Mouse (Mus musculus) gastrocnemius, postnatal 4 days (tissue): ENCODE measurements around the gene Ncapd2. TPM values are rescaled to one million over a fixed set of nuclear protein-coding genes. Genes with fewer than 3 reads are reported as not detected.
"Not testable (repeated sequence)": the region's sequence is repeated elsewhere in the genome, so short reads cannot be mapped to it uniquely, and the experiment has no call there.

Experiments
- DNase-seq, 2 experiments: peaks; one replicate each; pipeline ENCODE4 v3.0.0; 2021 to 2022; ENCODE audit warnings: low spot score in 2 of 2, mixed read lengths in 2 of 2
- total RNA-seq, 2 experiments: library from RNA; stranded (reverse); gene quantifications; 2 replicates each; pipeline ENCODE4 v1.2.3; 2021

Gene Ncapd2
- total RNA-seq, 2 experiments from 2014 or later, result 66.1 to 68.8 TPM

- DNase-seq, result peak; percentile 57 to 84
Measured at GRCm38 (mm10) chr6:125166051-125166751, 25.3 kb downstream of the Ncapd2 start, which contains the start of gene Gapdh. Gene Gapdh, minus strand, starts transcription at chr6:125166467.

GRCm38 (mm10) chr6:125165328-125165891, 26.1 kb downstream of the Ncapd2 start:
- DNase-seq, result peak; percentile 93 to 95

- DNase-seq, result peak in 1 of 2 experiments; percentile 66
Measured at GRCm38 (mm10) chr6:125164672-125165327, 26.7 kb downstream of the Ncapd2 start.

GRCm38 (mm10) chr6:125163801-125164657, 27.5 kb downstream of the Ncapd2 start:
- DNase-seq, result no peak

- not testable (repeated sequence) for DNase-seq
Measured at GRCm38 (mm10) chr6:125162615-125163305, 28.7 kb downstream of the Ncapd2 start.

- peak in 1 of 2 experiments; percentile 74 for DNase-seq
Measured at GRCm38 (mm10) chr6:125161971-125162370, 29.5 kb downstream of the Ncapd2 start.

- DNase-seq, result peak in 1 of 2 experiments; percentile 66
Measured at GRCm38 (mm10) chr6:125160854-125161760, 30.4 kb downstream of the Ncapd2 start.

GRCm38 (mm10) chr6:125160558-125160853, 31.0 kb downstream of the Ncapd2 start:
- no peak for DNase-seq

- DNase-seq, result no peak
Measured at GRCm38 (mm10) chr6:125159773-125160557, 31.5 kb downstream of the Ncapd2 start.

- DNase-seq, result no peak
Measured at GRCm38 (mm10) chr6:125158944-125159492, 32.5 kb downstream of the Ncapd2 start.

- peak in 1 of 2 experiments; percentile 38 for DNase-seq
Measured at GRCm38 (mm10) chr6:125156903-125157614, 34.4 kb downstream of the Ncapd2 start.

- no peak for DNase-seq
Measured at GRCm38 (mm10) chr6:125156491-125156890, 35.0 kb downstream of the Ncapd2 start.

- DNase-seq, result no peak
Measured at GRCm38 (mm10) chr6:125155262-125155661, 36.2 kb downstream of the Ncapd2 start.

GRCm38 (mm10) chr6:125154550-125154949, 37.0 kb downstream of the Ncapd2 start:
- no peak for DNase-seq

GRCm38 (mm10) chr6:125153682-125154081, 37.8 kb downstream of the Ncapd2 start:
- DNase-seq, result no peak

GRCm38 (mm10) chr6:125153018-125153389, 38.5 kb downstream of the Ncapd2 start:
- DNase-seq, result no peak

- peak; percentile 61 to 82 for DNase-seq
Measured at GRCm38 (mm10) chr6:125152212-125153017, 39.1 kb downstream of the Ncapd2 start.
